Mouse (Mus musculus) midbrain, embryonic 15.5 days (tissue): ENCODE results near the gene Frem1. TPM values are rescaled to one million over a fixed set of nuclear protein-coding genes. Genes with fewer than 3 reads are reported as not detected.

ENCODE experiments used
- ATAC-seq: fragments of 200-750 bp; cut with Nextera tagmentation; replicated peaks from 2 replicates; pipeline ENCODE4 v1.8.0; 2017; ENCODE audit warnings: moderate TSS enrichment
- H3K27ac ChIP-seq: fragments of 300-500 bp; sonication (generic); 2 replicates; pipeline ENCODE4 v1.5.1; 2015; ENCODE audit warnings: mild to moderate bottlenecking, inconsistent platforms
- H3K27me3 ChIP-seq: fragments of 300-500 bp; sonication (generic); replicated peaks from 2 replicates; pipeline ENCODE4 v1.6.1; 2015; ENCODE audit warnings: inconsistent platforms
- H3K36me3 ChIP-seq: fragments of 300-500 bp; sonication (generic); replicated peaks from 2 replicates; pipeline ENCODE4 v1.6.1; 2015; ENCODE audit warnings: inconsistent platforms
- H3K4me1 ChIP-seq: fragments of 300-500 bp; sonication (generic); 2 replicates; pipeline ENCODE4 v1.6.1; 2015; ENCODE audit warnings: inconsistent platforms
- H3K4me2 ChIP-seq: fragments of 300-500 bp; sonication (generic); 2 replicates; pipeline ENCODE4 v1.6.1; 2015; ENCODE audit warnings: inconsistent platforms, mild to moderate bottlenecking, moderate library complexity
- H3K4me3 ChIP-seq: fragments of 300-500 bp; sonication (generic); 2 replicates; pipeline ENCODE4 v1.5.1; 2015; ENCODE audit warnings: mild to moderate bottlenecking, inconsistent platforms
- H3K9ac ChIP-seq: fragments of 300-500 bp; sonication (generic); 2 replicates; pipeline ENCODE4 v1.6.1; 2015; ENCODE audit warnings: mild to moderate bottlenecking, inconsistent platforms
- H3K9me3 ChIP-seq: fragments of 300-500 bp; sonication (generic); 2 replicates; pipeline ENCODE4 v1.6.1; 2016; ENCODE audit warnings: inconsistent platforms
- WGBS: fragments of 180-500 bp; shearing (Covaris S2); methylation state at CpG from one replicate; pipeline ENCODE4 v1.1.7; 2015; ENCODE audit warnings: mixed read lengths; 5-methylcytosine and 5-hydroxymethylcytosine counted together
- polyA plus RNA-seq: library from polyadenylated mRNA; unstranded; fragments of >200 nt; fragmentation: Nextera tagmentation; extraction: Ambion mirVana; gene quantifications from 2 replicates; pipeline ENCODE4 v1.2.1, GENCODE M21; 2015

The Frem1 gene
- polyA plus RNA-seq, 1 experiment from 2014 or later: 1.7 TPM

- no peak for ATAC-seq
- 82% methylated on average over 6 of the region's 6 CpGs for WGBS
- Histone ChIP-seq H3K36me3 (no peaks in the 10 kb centered on the region), H3K27me3 (no peaks in the 10 kb centered on the region), H3K4me1 (no peaks in the 10 kb centered on the region), H3K9me3 (no peaks in the 10 kb centered on the region), H3K27ac (no peak overlapping the region), H3K9ac (no peak overlapping the region), H3K4me2 (no peak overlapping the region), H3K4me3 (no peak overlapping the region)
These were observed 173.0 kb downstream of the Frem1 start for GRCm38 (mm10) chr4:82879152-82879551.

- WGBS: 87% methylated on average over 2 of the region's 2 CpGs
- H3K36me3 ChIP-seq: no peaks in the 10 kb centered on the region
- no peak for ATAC-seq
- no peaks in the 10 kb centered on the region for H3K9me3 ChIP-seq
- H3K4me3 ChIP-seq: no peak overlapping the region
- no peaks in the 10 kb centered on the region for H3K27me3 ChIP-seq
- H3K4me2 ChIP-seq: no peak overlapping the region
- no peaks in the 10 kb centered on the region for H3K4me1 ChIP-seq
- H3K9ac ChIP-seq: no peak overlapping the region
- H3K27ac ChIP-seq: no peak overlapping the region
These were observed 175.5 kb downstream of the Frem1 start for GRCm38 (mm10) chr4:82876656-82877055.

DNA sequence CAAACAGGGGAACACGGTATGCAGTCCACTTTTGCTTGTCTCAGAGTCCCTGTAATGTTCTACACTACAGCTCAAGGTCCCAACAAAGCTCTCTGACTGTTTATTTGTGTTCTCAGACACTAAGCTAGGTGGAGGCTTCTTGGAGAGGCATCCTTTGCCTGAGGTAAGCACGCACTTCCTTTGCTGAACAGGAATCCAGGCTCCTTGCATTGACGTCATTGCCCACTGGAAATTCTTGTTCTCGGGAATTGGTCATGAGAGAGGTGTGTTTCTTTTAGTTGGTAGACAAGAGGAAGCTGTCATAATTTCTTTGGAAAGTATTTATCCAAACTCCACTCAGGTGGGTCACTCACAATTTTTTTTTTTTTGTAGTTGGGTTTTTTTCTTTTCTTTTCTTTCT, 176.6 kb downstream of the Frem1 start:
- no peak overlapping the region for H3K4me2 ChIP-seq
- no peak overlapping the region for H3K9ac ChIP-seq
- H3K27me3 ChIP-seq: no peaks in the 10 kb centered on the region
- H3K36me3 ChIP-seq: no peaks in the 10 kb centered on the region
- WGBS: 83% methylated on average over 4 of the region's 4 CpGs
- ATAC-seq: no peak
- no peaks in the 10 kb centered on the region for H3K4me1 ChIP-seq
- H3K9me3 ChIP-seq: no peaks in the 10 kb centered on the region
- no peak overlapping the region for H3K27ac ChIP-seq
- no peak overlapping the region for H3K4me3 ChIP-seq

DNA sequence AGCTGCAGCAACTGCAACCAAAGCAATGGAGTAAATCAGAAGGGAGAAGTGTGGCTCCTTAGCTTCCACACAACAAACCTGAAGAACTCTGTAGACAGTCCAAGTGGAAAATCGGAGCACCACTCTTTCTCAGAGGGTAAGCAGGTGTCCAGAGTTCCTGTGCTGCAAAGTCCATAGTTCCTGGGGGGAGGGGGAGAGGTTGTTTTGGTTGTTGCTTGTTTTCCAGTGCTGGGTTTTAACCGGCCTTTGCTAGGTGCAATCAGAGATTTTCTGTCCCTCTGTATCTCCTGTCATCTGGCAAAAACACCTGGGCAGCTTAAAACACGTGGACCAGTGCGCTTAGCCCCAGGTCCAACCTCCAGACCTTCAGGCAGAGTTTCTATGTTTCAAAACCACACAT, 177.3 kb downstream of the Frem1 start:
- no peak for ATAC-seq
- WGBS: 75% methylated on average over 4 of the region's 4 CpGs
- no peak overlapping the region for H3K4me2 ChIP-seq

GRCm38 (mm10) chr4:82872548-82872947, 179.6 kb downstream of the Frem1 start:
- no peak for ATAC-seq
- H3K4me1 ChIP-seq: no peaks in the 10 kb centered on the region
- no peak overlapping the region for H3K9ac ChIP-seq
- H3K4me3 ChIP-seq: no peak overlapping the region
- no peak overlapping the region for H3K4me2 ChIP-seq
- no peak overlapping the region for H3K27ac ChIP-seq
- H3K27me3 ChIP-seq: no peaks in the 10 kb centered on the region
- 81% methylated on average over 4 of the region's 4 CpGs for WGBS
- no peaks in the 10 kb centered on the region for H3K36me3 ChIP-seq
- no peaks in the 10 kb centered on the region for H3K9me3 ChIP-seq

More for the DNA sequence above, 177.3 kb downstream of the Frem1 start:
- Histone ChIP-seq H3K36me3 (no peaks in the 10 kb centered on the region), H3K4me1 (no peaks in the 10 kb centered on the region), H3K9ac (no peak overlapping the region), H3K4me3 (no peak overlapping the region), H3K27me3 (no peaks in the 10 kb centered on the region), H3K9me3 (no peaks in the 10 kb centered on the region), H3K27ac (no peak overlapping the region)

GRCm38 (mm10) chr4:82872121-82872520, 180.0 kb downstream of the Frem1 start:
- Histone ChIP-seq H3K4me1 (no peaks in the 10 kb centered on the region), H3K27ac (no peak overlapping the region), H3K4me2 (no peak overlapping the region), H3K9ac (no peak overlapping the region), H3K27me3 (no peaks in the 10 kb centered on the region), H3K36me3 (no peaks in the 10 kb centered on the region), H3K9me3 (no peaks in the 10 kb centered on the region), H3K4me3 (no peak overlapping the region)
- 24% methylated on average over 6 of the region's 6 CpGs for WGBS
- ATAC-seq: no peak

DNA sequence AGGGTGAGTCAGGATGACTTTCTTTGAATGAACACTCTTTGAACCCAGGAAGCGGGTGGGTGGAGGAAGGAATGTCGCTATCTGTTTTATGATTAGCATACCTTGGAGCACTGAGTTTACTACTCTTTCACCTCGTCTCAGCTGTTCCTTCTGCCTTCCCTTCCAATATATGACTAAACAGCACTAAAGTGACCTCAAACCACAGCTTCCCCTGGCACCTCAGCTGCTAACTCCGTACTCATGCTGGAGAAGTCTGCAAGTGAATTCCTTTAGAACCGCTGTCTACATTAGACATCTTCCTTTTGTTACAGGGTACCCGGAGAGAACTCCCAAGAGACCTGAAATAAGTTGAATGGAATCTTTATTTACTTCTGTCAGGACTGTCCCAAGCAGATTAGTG, 181.2 kb downstream of the Frem1 start:
- no peak overlapping the region for H3K4me3 ChIP-seq
- H3K9me3 ChIP-seq: no peaks in the 10 kb centered on the region
- H3K27ac ChIP-seq: no peak overlapping the region
- H3K27me3 ChIP-seq: no peaks in the 10 kb centered on the region
- WGBS: 84% methylated on average over 6 of the region's 6 CpGs
- no peaks in the 10 kb centered on the region for H3K4me1 ChIP-seq
- ATAC-seq: no peak
- no peak overlapping the region for H3K9ac ChIP-seq
- H3K36me3 ChIP-seq: no peaks in the 10 kb centered on the region
- no peak overlapping the region for H3K4me2 ChIP-seq

DNA sequence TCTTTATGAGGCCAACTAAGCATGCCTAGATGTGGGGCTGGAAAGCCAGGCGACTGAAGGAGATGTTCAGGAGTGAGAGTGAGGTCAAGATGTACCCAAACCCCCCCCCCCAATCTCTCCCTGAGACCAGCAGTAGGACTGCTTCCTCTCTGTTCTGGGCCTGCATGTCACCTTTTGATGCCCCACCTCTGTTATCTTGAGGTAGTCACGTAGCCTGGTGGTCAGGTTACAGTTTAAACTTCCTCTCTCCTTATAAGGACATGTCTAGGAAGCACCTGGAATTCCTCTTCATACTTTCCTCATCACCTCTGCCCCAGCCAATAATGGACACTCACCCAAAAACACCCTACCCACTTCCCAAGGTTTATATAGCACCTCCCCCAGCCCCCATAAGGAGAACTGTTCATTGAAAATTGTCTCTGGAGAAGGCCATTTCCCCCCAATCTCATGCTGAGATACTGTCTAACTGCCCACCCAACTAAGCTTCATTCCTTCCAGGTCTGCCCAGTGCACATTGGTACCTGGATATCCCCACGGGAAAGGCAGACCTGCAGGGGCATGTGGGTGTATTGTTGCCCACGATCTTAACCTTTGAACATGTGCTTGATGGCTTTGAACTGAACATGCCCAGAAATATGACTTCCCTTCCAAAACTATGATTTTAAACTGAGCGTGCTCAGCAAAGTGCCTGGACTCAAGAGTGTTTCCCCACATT, 184.3 kb downstream of the Frem1 start:
- 87% methylated on average over 5 of the region's 5 CpGs for WGBS
- Histone ChIP-seq H3K27me3 (no peaks in the 10 kb centered on the region), H3K27ac (no peak overlapping the region), H3K9ac (no peak overlapping the region), H3K4me2 (no peak overlapping the region), H3K36me3 (no peaks in the 10 kb centered on the region), H3K4me1 (no peaks in the 10 kb centered on the region), H3K4me3 (no peak overlapping the region), H3K9me3 (no peaks in the 10 kb centered on the region)
- ATAC-seq: no peak

DNA sequence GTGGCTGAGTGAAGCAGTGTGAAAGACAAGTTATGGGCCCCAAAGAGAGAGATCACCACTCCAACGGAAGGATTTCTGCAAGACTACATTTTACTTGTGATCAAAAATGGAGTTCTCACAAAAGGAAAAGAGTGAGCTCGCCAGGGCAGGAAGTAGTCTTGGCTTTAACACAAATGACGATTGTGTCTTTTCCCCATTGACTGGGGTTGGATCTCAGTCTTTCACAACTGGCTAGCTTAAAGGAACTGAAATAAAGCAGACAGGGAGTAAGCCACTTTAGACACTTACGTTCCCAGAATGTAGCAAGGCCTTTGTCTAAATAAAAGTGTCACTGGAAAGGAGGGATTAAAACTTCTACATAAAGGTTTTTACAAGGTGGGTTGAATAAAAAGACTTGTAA, 185.0 kb downstream of the Frem1 start:
- H3K9ac ChIP-seq: no peak overlapping the region
- no peak overlapping the region for H3K4me3 ChIP-seq
- no peaks in the 10 kb centered on the region for H3K4me1 ChIP-seq
- H3K36me3 ChIP-seq: no peaks in the 10 kb centered on the region
- no peak overlapping the region for H3K27ac ChIP-seq
- 35% methylated on average over 4 of the region's 4 CpGs for WGBS
- ATAC-seq: no peak
- no peaks in the 10 kb centered on the region for H3K9me3 ChIP-seq
- no peak overlapping the region for H3K4me2 ChIP-seq
- H3K27me3 ChIP-seq: no peaks in the 10 kb centered on the region

GRCm38 (mm10) chr4:82864974-82865699, 187.0 kb downstream of the Frem1 start:
- H3K27me3 ChIP-seq: no peaks in the 10 kb centered on the region
- H3K4me2 ChIP-seq: no peak overlapping the region
- no peak overlapping the region for H3K27ac ChIP-seq
- no peak overlapping the region for H3K9ac ChIP-seq
- 75% methylated on average over 8 of the region's 8 CpGs for WGBS
- ATAC-seq: no peak
- peaks cover 3% of the 10 kb centered on the region; the same call in 1 of the 2 replicates for H3K4me1 ChIP-seq
- no peaks in the 10 kb centered on the region for H3K36me3 ChIP-seq
- no peaks in the 10 kb centered on the region for H3K9me3 ChIP-seq
- H3K4me3 ChIP-seq: no peak overlapping the region

- H3K4me1 ChIP-seq: peaks cover 13% of the 10 kb centered on the region
- no peak overlapping the region for H3K27ac ChIP-seq
- WGBS: 71% methylated on average over 8 of the region's 8 CpGs
- H3K9me3 ChIP-seq: no peaks in the 10 kb centered on the region
- H3K4me3 ChIP-seq: no peak overlapping the region
- ATAC-seq: no peak
- H3K36me3 ChIP-seq: no peaks in the 10 kb centered on the region
- H3K27me3 ChIP-seq: no peaks in the 10 kb centered on the region
- H3K4me2 ChIP-seq: no peak overlapping the region
- H3K9ac ChIP-seq: no peak overlapping the region
These were observed 188.8 kb downstream of the Frem1 start for GRCm38 (mm10) chr4:82863316-82863715.

- H3K4me3 ChIP-seq: no peak overlapping the region
- peaks cover 17% of the 10 kb centered on the region for H3K4me1 ChIP-seq
- no peaks in the 10 kb centered on the region for H3K27me3 ChIP-seq
- H3K9ac ChIP-seq: no peak overlapping the region
- no peak overlapping the region for H3K4me2 ChIP-seq
- ATAC-seq: no peak
- WGBS: 94% methylated on average over 2 of the region's 2 CpGs
- H3K27ac ChIP-seq: no peak overlapping the region
- H3K9me3 ChIP-seq: no peaks in the 10 kb centered on the region
- no peaks in the 10 kb centered on the region for H3K36me3 ChIP-seq
These were observed 190.7 kb downstream of the Frem1 start for GRCm38 (mm10) chr4:82861451-82861850.

GRCm38 (mm10) chr4:82860566-82860965, 191.6 kb downstream of the Frem1 start:
- no peak overlapping the region for H3K9ac ChIP-seq
- no peaks in the 10 kb centered on the region for H3K36me3 ChIP-seq
- no peak overlapping the region for H3K4me3 ChIP-seq
- 0 out of 2 replicates have a peak overlapping the region, but pooled peaks have one; percentile 30 for H3K27ac ChIP-seq
- 40% methylated on average over 3 of the region's 3 CpGs for WGBS
- no peaks in the 10 kb centered on the region for H3K9me3 ChIP-seq
- no peak overlapping the region for H3K4me2 ChIP-seq
- ATAC-seq: no peak
- H3K27me3 ChIP-seq: no peaks in the 10 kb centered on the region
- peaks cover 21% of the 10 kb centered on the region for H3K4me1 ChIP-seq
